Mouse (Mus musculus) lung, embryonic 16.5 days (tissue): ENCODE measurements around the gene Tmtc4. TPM values are rescaled to one million over a fixed set of nuclear protein-coding genes. Genes with fewer than 3 reads are reported as not detected.

Source experiments
- ATAC-seq: fragments of 200-750 bp; cut with Nextera tagmentation; 2 replicates; pipeline ENCODE4 v1.8.0; 2017; ENCODE audit warnings: low read depth, mild to moderate bottlenecking, moderate library complexity
- H3K27ac ChIP-seq: fragments of 300-500 bp; sonication (generic); 2 replicates; pipeline ENCODE4 v1.5.1; 2014; ENCODE audit warnings: mild to moderate bottlenecking, control low read depth, low read length
- H3K27me3 ChIP-seq: fragments of 300-500 bp; sonication (generic); 2 replicates; pipeline ENCODE4 v1.6.1; 2014; ENCODE audit warnings: low read depth, low read length, mixed read lengths; ENCODE audit not compliant: control insufficient read depth, insufficient read depth
- H3K36me3 ChIP-seq: fragments of 300-500 bp; sonication (generic); 2 replicates; pipeline ENCODE4 v1.6.1; 2014; ENCODE audit warnings: low read length; ENCODE audit not compliant: control insufficient read depth, insufficient read depth
- H3K4me1 ChIP-seq: fragments of 300-500 bp; sonication (generic); replicated peaks from 2 replicates; pipeline ENCODE4 v1.6.1; 2014; ENCODE audit warnings: low read length, mixed read lengths; ENCODE audit not compliant: control insufficient read depth, insufficient read depth
- H3K4me2 ChIP-seq: fragments of 300-500 bp; sonication (generic); 2 replicates; pipeline ENCODE4 v1.6.1; 2014; ENCODE audit warnings: low read depth, low read length, control low read depth
- H3K4me3 ChIP-seq: fragments of 300-500 bp; sonication (generic); 2 replicates; pipeline ENCODE4 v1.5.1; 2014; ENCODE audit warnings: mild to moderate bottlenecking, low read length, control low read depth
- H3K9ac ChIP-seq: fragments of 300-500 bp; sonication (generic); 2 replicates; pipeline ENCODE4 v1.6.1; 2014; ENCODE audit warnings: low read length, control low read depth
- H3K9me3 ChIP-seq: fragments of 300-500 bp; sonication (generic); 2 replicates; pipeline ENCODE4 v1.6.1; 2016; ENCODE audit warnings: low read length; ENCODE audit not compliant: control insufficient read depth
- WGBS: fragments of 180-500 bp; shearing (Covaris S2); extraction: QIAGEN DNeasy Blood & Tissue Kit; methylation state at CpG from one replicate; pipeline ENCODE4 v1.1.7; 2014; 5-methylcytosine and 5-hydroxymethylcytosine counted together
- polyA plus RNA-seq: library from polyadenylated mRNA; unstranded; fragments of >200 nt; fragmentation: Nextera tagmentation; extraction: Ambion mirVana; gene quantifications from 2 replicates; pipeline ENCODE4 v1.2.1, GENCODE M21; 2015

Gene Tmtc4
- polyA plus RNA-seq, 1 experiment from 2014 or later, result 14.9 TPM

DNA sequence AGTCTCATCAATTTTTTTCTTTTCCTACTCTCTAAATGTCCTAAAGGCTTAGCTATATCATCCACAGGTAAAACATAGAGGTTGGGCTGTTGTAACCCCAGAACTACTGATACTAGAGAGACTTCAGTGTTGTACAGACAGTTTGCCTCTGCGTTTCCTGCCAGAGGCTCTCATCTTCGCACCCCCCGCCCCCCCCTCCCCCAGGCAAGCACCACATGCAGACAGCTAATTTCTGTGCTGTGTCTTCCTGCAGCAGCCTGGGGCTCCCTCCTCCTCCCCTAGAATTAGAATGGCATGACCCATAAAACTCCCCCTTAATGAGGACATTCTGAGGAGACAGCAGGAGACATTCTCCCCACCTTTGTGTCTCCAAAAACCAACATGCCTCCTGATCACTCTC is 17.6 kb upstream of the Tmtc4 start:
- no peaks in the 10 kb centered on the region for H3K36me3 ChIP-seq
- H3K4me1 ChIP-seq, result no peaks in the 10 kb centered on the region
- H3K9ac ChIP-seq, result no peak overlapping the region
- H3K9me3 ChIP-seq, result no peaks in the 10 kb centered on the region
- H3K27me3 ChIP-seq, result peaks cover 2% of the 10 kb centered on the region; the same call in 1 of the 2 replicates
- no peak overlapping the region for H3K27ac ChIP-seq
- 41% methylated on average over 3 of the region's 3 CpGs for WGBS
- ATAC-seq, result no peak
- H3K4me3 ChIP-seq, result no peak overlapping the region
- H3K4me2 ChIP-seq, result no peak overlapping the region

DNA sequence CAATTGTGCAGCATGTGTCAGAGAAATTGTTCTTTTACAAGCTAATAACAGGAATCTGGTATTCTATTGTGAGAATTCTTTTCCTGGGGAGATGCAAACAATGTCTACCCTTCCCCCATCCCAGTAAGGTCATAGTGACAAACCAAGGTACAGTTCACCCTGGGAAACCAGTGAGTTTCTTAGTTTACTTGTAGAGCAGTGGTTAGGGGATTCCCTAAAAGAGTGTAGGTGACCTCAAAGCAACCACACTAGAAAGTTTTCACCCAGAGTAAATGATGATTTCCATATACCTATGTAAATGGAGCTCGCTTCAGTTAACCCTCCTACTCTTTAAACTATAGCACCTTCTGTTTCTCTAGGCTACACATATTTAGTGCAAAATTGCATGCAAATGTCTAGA is 13.6 kb upstream of the Tmtc4 start:
- Histone ChIP-seq H3K4me1 (no peaks in the 10 kb centered on the region), H3K36me3 (no peaks in the 10 kb centered on the region), H3K9ac (no peak overlapping the region), H3K9me3 (no peaks in the 10 kb centered on the region), H3K4me3 (no peak overlapping the region), H3K4me2 (no peak overlapping the region), H3K27ac (no peak overlapping the region), H3K27me3 (peaks cover 2% of the 10 kb centered on the region; the same call in 1 of the 2 replicates)
- 81% methylated on average over 1 of the region's 1 CpGs for WGBS
- ATAC-seq, result no peak

DNA sequence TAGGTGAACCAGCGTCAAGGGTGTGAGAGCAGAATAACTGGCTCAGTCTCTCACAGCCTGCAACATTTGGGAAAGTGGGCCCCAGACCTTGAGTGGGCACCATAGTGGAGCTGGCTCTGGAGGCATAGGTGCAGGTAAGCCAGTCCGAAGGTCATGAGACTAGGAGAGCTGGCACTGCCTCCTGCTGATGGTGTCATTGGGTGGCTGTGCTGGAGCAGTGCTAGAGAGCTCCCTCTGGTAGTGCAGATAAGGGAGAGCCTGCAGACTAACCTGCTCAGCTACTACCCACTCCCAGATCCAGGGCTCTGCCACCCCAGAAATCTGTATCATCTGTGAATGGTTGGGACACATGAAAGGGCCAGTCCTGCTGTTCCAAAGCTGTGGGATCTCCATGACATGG is 10.1 kb upstream of the Tmtc4 start:
- 0 out of 2 replicates have a peak, but pooled peaks have one; percentile 5 for ATAC-seq
- Histone ChIP-seq H3K4me1 (no peaks in the 10 kb centered on the region), H3K9me3 (no peaks in the 10 kb centered on the region), H3K27ac (no peak overlapping the region), H3K27me3 (peaks cover 6% of the 10 kb centered on the region; the same call in 1 of the 2 replicates), H3K4me3 (no peak overlapping the region), H3K4me2 (no peak overlapping the region), H3K9ac (no peak overlapping the region), H3K36me3 (no peaks in the 10 kb centered on the region)
- WGBS, result 76% methylated on average over 2 of the region's 2 CpGs

DNA sequence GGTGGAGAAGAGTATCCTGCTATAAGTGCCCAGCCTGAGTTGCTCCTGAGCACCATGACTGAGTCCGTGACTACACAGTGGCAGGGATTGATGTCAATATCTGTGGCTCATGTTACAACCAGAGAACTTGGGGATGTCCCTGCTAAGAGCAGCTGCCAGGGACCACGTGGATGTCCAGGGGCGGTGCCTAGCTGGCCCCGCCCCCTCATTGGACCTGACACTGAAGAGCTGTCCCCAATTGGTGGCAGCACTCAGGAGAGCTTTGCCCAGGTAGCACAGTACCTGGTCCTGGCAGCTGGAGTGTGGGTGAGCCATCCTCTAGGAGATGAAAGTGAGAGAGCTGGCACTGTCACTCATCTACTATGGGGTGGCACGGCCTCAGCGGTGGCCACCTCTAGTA is 9.1 kb upstream of the Tmtc4 start:
- no peak overlapping the region for H3K27ac ChIP-seq
- peak; percentile 20; the same call in 1 of the 2 replicates for ATAC-seq
- no peaks in the 10 kb centered on the region for H3K9me3 ChIP-seq
- H3K36me3 ChIP-seq, result no peaks in the 10 kb centered on the region
- no peak overlapping the region for H3K4me3 ChIP-seq
- peaks cover 9% of the 10 kb centered on the region; the same call in 1 of the 2 replicates for H3K27me3 ChIP-seq
- no peak overlapping the region for H3K4me2 ChIP-seq
- 49% methylated on average over 6 of the region's 6 CpGs for WGBS
- no peaks in the 10 kb centered on the region for H3K4me1 ChIP-seq
- H3K9ac ChIP-seq, result no peak overlapping the region

DNA sequence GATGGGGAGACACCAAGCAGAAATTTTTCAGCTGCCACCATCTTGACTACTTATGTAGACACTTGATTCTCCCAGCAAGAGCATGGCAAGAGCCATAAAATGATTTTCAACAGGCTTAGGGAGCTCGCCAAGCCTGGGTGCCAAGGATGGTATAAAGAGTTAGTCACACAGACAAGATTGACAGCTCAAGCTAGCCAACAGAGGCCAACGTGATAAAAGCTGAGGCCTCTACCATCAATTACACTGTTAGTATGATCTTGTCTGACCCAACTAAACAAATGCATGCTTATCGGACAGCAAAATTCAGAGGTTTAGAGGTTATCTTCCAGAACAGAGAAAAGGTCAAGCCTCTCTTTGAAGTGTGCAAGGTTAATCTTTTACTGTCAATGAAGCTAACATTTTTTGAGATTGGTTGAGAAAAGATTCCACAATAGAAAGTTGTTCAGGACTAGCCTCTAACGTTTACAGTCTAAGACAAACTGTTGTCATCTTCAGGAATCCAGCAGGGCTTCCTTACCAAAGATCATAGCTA is 6.8 kb upstream of the Tmtc4 start:
- no peak for ATAC-seq
- H3K4me1 ChIP-seq, result 0 out of 2 replicates have a peak, but pooled peaks cover 2% of the 10 kb centered on the region
- no peak overlapping the region for H3K4me3 ChIP-seq
- WGBS, result 23% methylated on average over 4 of the region's 4 CpGs
- H3K36me3 ChIP-seq, result no peaks in the 10 kb centered on the region
- no peak overlapping the region for H3K9ac ChIP-seq
- H3K9me3 ChIP-seq, result no peaks in the 10 kb centered on the region
- no peak overlapping the region for H3K27ac ChIP-seq
- H3K4me2 ChIP-seq, result no peak overlapping the region
- peaks cover 9% of the 10 kb centered on the region; the same call in 1 of the 2 replicates for H3K27me3 ChIP-seq

DNA sequence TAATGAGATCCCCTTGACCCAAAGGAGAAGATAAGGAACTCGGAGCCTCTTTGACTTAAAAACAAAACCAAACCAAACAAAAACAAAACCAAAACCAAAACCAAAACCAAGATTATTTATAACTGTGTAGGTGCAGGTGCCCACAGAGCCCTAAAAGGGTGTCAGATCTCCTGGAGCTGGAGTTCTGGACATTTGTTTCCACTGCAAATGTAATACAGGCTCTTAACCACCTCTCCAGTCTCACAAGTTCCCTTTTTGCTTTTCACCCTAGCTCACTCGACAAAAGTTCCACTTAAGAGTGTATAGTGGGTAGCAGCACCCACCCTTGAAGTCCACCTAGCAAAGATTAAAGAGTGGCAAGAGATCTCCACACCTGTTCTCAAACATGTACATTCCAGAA is 2.6 kb upstream of the Tmtc4 start:
- no peak overlapping the region for H3K4me2 ChIP-seq

DNA sequence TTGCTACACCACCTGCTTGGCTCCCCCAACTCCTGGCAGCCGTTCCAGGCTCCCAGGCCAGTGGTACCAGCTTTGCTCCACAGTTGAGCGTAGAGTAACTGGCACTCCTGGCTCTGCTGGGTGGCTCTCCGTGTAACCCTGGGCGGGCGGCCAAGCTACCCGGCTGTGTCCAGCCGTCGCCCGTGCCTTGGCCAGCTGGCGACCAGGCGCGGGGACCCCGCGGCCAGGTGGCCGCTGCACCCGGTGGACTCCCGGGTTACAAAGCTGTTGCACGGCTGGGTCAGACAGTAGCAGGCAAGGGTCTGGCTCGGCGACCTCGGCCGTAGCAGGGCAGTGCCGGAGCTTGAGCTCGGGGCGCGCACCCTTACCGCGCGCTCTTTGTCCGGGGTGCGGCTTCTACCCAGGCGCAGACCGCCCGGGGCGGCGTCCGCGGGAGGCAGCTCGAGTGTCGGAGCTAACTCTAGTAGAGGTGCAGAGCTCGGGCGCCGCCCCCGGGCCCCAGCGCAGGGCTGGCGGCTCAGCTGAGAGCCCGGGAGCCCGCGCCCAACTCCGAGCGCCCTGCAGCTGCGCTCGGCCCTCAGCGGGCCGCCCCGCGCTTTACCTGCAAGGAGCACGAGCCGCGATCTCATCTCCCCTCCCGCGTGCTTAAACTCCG is 1.1 kb downstream of the Tmtc4 start:
- Histone ChIP-seq H3K36me3 (no peaks in the 10 kb centered on the region), H3K4me2 (peak overlapping the region; percentile 80), H3K9ac (peak overlapping the region; percentile 82), H3K4me3 (peak overlapping the region; percentile 77), H3K9me3 (no peaks in the 10 kb centered on the region), H3K27me3 (peaks cover 11% of the 10 kb centered on the region; the same call in 1 of the 2 replicates), H3K27ac (peak overlapping the region; percentile 87), H3K4me1 (peaks cover 14% of the 10 kb centered on the region)
- ATAC-seq, result peak; percentile 84
- WGBS, result under 1% methylated on average over 54 of the region's 63 CpGs

More for the DNA sequence above, 2.6 kb upstream of the Tmtc4 start:
- H3K4me1 ChIP-seq, result peaks cover 12% of the 10 kb centered on the region
- no peak for ATAC-seq
- no peaks in the 10 kb centered on the region for H3K9me3 ChIP-seq
- no peak overlapping the region for H3K27ac ChIP-seq
- peaks cover 17% of the 10 kb centered on the region; the same call in 1 of the 2 replicates for H3K27me3 ChIP-seq
- 21% methylated on average over 2 of the region's 2 CpGs for WGBS
- no peak overlapping the region for H3K4me3 ChIP-seq
- H3K9ac ChIP-seq, result no peak overlapping the region
- no peaks in the 10 kb centered on the region for H3K36me3 ChIP-seq

DNA sequence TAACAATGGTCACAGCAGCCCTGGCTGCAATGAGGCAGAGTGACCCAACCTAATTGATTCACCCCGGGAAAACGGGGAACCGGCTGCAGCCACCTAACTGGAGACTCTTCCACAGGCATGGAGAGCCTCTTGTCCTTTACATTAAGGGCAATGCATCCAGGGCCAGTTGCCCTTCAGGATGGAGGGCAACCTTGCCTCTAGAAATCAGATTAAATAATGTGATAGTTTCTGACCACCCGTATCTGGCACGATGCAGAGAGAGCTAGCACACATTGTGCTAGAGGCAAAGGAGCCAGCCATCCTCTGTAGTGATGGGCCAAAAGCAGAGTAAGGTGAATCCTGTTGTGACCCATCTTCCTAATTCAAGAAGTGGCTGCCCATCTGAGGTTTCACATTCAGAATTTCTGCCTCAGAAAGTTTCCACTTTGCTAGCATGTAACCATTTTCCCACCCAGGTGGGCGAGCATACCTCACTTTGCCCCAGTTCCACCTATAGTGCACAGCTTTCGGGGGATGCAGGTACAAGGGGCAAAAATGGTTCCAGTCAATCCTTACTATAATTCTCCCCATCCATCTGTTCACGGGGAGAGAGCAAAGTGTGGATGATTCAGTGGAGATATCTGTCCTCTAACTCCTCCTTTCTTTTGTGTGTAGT is 1.9 kb downstream of the Tmtc4 start:
- H3K9ac ChIP-seq, result peak overlapping the region; percentile 82; the same call in 1 of the 2 replicates
- peaks cover 14% of the 10 kb centered on the region for H3K4me1 ChIP-seq
- H3K36me3 ChIP-seq, result no peaks in the 10 kb centered on the region
- H3K9me3 ChIP-seq, result no peaks in the 10 kb centered on the region
- peak overlapping the region; percentile 80 for H3K4me2 ChIP-seq
- H3K27me3 ChIP-seq, result peaks cover 11% of the 10 kb centered on the region; the same call in 1 of the 2 replicates
- ATAC-seq, result no peak
- no peak overlapping the region for H3K27ac ChIP-seq
- peak overlapping the region; percentile 77 for H3K4me3 ChIP-seq
- 41% methylated on average over 8 of the region's 8 CpGs for WGBS

DNA sequence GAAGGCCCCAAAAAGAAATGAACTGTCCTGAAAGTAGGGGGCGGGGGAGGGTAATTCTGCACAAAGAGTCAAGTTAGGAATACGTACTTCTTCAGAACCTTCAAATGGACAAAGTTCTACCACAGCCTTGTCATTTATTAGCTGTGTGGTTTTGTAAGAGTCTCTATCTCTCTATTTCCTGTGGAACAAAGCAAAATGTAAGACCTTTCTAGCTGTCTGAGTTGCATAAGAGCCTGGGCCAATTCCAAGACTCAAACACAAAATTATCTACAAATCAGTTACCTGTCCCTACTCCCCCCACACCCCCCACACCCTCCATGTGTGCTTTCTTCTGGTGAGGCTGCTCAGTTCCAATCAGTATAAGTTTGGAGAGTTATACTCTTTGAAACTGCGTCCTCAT is 5.0 kb downstream of the Tmtc4 start:
- H3K9me3 ChIP-seq, result no peaks in the 10 kb centered on the region
- peaks cover 12% of the 10 kb centered on the region for H3K4me1 ChIP-seq
- H3K27ac ChIP-seq, result no peak overlapping the region
- WGBS, result 75% methylated on average over 3 of the region's 3 CpGs
- no peak overlapping the region for H3K9ac ChIP-seq
- H3K4me3 ChIP-seq, result no peak overlapping the region
- H3K4me2 ChIP-seq, result no peak overlapping the region
- no peak for ATAC-seq
- no peaks in the 10 kb centered on the region for H3K36me3 ChIP-seq
- peaks cover 3% of the 10 kb centered on the region; the same call in 1 of the 2 replicates for H3K27me3 ChIP-seq
